Mouse (Mus musculus): ENCODE results near the gene Myo10.
A peak's percentile ranks its signal among the peaks of the same experiment; 100 is the strongest.

The Myo10 gene

DNA sequence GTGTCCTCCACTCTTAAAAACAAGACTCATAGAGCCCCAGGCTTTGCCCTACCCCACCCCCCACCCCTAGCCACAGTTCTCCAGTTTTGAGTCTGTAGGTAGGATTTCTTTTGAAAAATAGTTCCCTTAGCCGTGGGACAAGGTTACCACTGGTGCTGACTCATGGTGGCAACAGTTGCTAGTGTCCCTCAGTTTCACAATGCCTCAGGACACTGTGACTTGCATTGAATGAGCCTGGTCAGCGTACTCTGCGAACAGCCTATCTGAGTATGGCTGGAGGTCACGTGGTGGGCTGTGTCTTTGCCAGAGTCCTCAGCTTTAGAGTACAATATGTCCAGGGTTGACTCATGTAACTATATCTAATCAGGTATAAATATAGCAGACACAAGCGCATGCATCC is 104.5 kb downstream of the Myo10 start:
- no peak for DNase-seq

DNA sequence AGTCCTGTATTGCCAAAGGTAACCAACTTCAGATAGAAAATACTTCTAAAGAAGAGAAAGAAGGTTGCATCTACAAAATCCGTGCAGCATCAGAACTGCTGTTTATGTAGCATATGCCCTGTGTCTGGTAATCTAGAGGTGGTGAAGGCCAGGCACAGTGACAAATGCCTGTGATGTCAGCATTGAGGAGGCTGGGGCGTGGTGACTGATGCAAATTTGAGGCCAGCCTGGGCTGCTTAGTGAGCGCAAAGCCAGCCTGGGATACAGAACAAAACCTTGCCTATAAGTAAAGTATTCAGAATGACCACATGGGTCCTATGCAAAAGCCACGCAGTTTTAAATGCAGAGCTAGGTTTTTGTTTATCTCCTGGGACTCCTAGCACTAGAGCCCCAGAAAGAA is 106.2 kb downstream of the Myo10 start:
- DNase-seq, result no peak

DNA sequence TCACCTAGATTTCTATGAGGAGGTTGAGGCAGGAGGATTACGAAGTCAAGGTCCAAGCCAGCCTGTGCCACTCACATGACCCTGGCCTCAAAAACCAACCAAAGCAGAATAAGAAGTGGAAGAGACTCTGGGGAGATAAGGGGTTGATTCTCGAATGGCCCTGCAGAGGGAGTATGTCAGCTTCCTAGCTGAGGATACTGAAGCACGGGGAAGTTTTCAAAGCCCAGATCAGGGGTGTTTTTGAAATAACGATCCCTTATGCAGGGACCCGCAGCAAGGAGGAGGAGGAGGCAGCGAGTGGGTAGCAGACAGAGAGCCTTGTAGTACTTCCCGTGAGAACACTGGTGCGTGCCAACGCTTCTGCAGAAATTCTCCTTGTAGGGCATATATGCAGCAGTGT is 108.7 kb downstream of the Myo10 start:
- no peak for DNase-seq

DNA sequence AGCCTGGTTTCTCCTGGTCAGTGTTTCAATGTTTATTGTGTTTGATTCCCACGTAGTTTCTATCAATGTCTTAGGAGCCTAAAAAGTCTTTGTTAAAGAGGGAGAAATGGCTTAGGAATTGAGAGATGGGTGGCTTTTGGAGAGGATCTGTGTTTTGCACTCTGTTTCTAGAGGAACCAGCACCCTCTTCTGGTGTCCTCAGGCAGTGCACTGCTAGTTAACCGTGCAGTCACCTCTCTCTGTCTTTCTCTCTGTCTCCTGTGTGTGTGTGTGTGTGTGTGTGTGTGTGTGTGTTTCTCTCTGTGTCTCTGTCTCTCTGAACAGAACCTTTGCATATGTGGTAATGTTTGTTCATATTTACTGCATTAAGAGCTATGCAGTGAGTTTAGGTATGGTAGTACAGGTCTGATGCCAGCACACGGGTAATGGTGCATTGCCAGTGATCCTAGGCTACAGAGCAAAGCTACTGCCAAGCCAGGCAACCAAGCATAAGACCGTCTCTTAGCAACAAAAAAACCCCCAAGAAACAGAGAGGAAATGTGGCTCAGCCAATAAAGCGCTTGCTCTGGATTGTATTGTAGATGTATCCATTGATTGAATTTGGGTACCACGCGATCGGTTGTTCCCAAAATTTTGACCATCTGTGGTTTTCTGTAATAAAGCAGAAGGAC is 110.6 kb downstream of the Myo10 start:
- peak; percentile 75 to 82 for DNase-seq

DNA sequence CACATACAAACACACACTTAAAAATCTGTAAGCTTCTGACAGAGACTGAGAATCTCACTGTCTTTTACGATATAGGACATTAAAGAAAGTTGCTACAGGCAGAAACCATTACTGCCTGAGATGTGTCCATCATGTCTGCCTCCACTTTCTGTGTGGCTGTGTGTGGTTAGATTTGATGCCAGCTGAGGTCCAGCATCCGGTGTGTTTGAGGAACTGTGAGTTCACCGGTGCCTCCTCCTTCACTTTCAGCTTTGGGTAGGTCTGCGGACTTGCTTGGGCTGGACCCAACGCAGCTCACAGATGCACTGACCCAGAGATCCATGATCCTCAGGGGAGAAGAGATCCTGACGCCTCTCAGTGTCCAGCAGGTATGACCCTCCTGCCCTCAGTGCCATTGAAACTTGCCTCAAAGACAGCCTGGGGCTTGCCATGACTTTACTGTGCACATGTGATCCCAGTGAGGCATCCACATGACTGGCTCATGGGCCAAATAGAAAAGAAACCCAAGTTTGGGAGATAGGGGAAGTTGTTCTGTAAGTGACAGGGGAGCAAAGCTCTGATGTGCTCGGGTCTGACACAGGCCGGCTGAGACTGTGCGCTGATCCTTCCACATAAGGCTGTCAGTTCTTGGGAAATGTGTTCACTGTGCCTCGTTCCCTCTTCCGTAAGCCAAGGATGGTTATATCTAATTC is 111.6 kb downstream of the Myo10 start:
- DNase-seq, result no peak

DNA sequence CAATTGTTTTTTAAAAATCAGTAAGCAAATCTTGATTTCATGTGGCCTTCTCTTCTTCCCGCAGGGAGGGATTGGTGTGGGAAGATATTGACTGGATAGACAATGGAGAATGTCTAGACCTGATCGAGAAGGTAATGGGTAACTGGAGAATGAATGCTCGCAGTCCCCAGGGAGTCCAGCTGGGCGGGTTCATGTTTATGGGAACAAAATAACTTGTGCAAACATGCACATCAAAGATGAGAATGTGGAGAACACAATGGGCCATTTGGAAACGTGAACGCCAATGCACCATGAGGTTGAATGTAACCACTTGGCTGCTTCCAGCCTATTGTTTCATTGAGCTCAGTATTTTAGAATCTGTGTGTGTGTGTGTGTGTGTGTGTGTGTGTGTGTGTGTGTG is 114.2 kb downstream of the Myo10 start:
- DNase-seq, result no peak

DNA sequence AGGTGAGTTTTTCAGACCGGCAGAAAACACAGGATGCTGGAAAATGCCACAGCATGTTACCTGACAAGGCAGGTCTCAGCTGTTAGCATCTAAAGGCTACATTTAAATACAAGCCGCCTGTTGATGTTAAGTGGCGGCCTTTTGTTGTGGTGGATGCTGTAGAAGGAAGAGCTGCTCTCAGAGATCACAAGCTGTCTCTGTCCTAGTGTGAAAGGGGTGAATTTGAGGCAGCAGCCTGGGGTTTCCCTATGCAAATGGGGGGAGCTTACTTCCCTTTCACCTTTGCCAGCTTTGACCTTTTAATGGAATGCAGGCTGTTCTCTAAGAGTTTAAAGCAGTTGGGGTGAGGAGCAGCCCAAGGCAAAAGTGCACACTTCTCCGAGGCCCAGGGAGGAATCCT is 117.9 kb downstream of the Myo10 start:
- no peak for DNase-seq

DNA sequence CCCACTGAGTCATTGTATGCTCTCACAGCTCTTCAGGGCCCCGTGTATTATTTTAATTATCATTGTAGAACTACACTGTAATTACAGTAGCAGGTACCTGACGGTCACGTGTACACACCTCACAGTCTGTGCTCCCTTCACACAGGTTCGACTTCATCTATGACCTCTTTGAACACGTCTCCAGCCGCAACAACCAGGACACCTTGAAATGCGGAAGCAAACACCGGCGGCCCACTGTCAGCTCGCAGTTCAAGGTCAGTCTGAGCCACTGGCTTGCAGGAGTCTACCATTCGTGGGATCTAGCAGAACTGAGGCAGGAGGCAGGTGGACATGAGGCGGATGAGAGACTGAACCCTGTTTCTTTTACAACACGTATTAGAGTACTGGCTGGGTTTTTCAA is 119.9 kb downstream of the Myo10 start:
- DNase-seq, result no peak

DNA sequence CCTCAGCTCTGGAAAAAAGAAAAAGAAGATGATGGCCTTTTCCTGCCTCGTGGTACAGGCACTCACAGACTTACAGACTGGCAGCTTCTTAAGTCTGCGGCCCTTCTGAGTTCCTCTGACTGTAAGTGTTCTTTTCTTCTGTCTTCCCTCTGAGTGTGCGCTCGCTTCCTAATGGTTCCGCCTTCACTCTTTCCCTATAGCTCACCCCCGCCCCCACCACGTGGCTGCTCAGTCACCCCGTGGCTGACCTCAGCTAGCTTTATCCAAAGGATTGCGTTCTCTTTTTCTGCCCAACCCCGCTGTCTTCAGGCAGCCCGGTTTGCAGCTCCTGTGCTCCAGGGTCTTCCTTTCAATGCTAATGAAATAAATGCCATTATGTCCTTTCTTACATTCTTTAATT is 129.2 kb downstream of the Myo10 start:
- no peak for DNase-seq

DNA sequence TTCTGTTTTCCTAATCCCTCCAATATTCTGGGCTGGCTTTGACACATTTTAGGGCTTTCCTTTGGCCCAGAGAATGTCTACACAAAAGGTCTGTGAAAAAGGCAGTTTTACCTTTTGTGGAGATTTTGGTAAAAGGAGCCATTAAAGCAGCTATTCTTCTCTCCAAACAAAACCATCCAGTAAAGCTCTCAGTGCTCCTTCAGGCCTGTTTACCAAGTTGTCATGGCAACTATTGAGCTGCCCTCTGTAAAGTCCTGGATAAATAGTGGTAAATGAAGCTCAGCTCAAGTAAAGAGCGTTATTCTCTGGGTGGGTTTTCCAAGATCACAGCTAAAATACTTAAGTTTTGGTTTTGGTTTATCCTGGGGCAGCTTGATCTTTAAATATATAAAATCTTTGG is 130.3 kb downstream of the Myo10 start:
- DNase-seq, result no peak

DNA sequence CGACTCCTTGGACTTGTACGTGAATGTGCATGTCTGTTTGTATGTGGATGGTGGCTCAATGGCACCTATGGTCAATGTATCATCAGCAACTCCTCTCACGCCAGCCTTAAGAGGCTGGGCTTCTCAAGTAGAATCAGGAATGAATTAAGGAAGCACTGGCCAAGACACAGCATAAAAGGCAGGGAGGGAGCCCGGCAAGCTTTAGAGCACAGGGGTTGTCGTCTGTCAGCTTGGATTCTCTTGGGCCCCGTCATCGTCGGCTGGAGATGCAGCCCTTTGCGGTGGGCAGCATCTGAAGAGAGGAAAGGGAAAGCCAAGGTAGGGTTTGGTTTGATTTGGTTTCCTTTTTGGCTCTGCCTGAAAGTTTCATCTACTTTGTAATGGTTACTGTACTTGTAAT is 130.7 kb downstream of the Myo10 start:
- no peak for DNase-seq

DNA sequence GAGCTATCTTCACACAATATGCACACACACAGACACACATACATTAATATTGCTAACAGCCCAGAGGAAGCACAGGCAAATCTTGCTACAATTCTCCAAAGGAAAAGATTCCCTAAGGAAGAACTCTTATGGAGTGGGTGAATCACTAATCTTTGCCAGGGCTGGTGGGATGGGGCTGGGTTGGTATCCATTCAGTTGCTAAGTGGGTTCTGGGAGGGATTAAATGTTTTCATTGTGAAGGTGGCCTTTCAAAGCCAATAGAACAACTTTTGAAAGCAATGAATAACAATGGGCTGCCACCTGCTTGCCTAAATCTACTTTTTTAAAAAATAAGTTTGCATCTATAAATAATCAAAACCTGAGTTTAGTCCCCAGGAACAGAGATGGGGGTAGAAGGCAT is 131.6 kb downstream of the Myo10 start:
- no peak for DNase-seq

DNA sequence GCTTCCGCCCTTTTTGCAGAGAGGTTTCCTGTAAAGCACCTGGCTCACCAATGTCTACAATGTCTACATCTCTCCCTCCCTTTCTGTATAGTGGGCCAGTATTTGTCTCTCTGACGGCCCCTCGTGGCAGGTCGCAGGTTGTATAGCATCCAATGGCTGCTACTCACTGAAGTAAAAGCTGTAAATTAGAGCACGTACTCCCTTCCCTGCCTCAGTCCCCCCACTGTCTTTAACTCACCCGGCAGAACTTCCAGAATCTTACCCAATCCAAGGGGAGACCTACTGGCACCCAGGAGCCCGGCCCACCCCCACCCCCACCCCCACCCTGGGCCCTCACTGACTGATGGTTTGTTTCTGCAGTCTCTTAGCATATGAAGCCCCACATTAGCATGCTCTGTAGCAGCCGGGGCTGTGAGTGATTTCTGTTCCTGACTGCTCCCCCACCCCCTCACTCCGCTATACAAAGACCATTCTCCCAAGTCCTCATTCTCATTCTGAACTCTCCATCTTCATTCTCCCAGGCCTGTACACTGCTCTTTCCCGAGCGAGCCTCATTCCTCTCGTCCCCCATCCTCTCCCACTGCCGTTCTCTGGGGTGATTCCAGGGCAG is 132.1 kb downstream of the Myo10 start:
- no peak for DNase-seq

DNA sequence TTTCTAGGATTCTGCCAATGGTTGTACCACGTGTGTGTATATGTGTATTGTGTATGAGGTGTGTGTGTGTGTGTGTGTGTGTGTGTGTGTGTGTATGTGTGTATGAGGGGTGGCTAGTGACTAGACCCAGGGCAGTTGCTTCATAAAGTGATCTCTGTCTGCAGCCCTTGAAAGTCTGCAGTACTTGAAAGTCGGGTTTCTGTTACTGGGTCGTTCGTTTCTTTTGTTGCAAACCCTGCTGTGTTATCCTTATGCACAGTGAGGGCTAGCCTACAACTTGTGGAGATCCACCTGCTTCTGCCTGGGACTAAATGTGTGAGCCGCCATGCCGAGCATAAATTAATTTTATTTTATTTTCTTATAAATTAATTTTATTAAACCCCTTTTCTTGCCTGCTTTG is 133.2 kb downstream of the Myo10 start:
- DNase-seq, result no peak

DNA sequence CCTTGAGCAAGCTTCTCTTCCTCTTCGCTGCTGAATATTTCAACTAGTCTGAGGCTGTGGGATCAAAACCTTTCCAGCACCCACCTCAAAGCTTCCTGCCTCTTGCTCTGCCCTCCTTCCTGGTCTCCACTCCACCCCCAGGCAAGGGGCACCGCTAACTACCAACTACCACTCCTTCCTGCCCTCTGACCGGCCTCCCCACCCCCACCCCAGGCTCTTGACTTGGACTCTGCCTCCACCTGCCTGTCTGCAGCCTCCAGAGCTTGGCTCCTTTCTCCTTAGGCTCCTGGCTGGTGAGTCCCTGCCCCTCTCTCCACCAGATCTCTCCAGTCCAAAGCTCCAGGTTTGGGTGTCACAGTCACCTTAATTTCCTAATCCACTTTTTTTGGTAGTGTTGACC is 133.7 kb downstream of the Myo10 start:
- DNase-seq, result no peak

DNA sequence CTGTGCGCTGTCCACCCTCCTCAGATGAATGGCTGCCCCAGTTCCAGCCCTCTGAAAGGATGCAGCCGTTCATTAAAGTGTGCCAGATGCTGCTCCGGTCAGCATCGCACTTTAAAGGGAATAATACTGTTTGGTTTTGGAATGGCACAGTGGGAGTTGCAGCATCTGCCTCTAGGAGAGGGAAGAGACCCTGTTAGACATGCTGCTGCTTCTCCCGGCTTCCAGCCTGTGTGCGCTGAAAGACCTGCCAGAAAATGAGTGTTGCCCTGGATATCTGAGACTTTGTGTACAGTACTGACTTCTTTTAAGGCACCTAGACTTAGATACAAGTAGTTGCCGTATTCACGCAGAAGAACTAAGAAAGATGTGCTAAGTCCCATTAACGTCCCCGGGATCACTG is 135.7 kb downstream of the Myo10 start:
- DNase-seq, result no peak

DNA sequence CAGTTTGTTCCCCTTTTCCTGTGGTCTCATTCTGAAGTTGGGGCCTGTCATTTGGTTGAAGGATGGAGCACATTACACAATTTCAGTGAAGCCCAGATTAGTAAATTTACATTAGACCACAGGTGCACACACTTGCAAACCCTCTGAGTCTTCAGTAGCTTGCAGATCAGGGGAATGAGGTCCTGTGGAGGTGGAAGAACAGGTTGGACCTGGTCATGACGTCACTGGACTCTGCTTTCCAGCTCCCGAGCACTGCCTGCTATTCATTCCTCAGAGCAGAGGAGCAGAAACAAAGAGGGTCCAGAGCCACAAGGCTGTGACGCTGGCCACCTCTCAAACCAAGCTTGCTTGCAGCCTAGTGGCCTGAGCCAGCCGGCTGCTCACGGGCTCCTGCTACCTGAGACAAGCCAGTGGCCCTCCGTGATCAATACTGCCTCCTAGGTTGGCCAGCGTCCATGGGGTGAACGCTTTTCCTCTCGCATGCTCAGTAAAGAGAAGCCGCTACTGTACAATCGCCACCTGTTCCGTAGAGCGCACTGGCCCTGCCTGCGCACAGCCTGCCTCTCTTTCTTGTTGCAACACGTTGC is 136.3 kb downstream of the Myo10 start:
- DNase-seq, result peak in 1 of 2 experiments; percentile 30

DNA sequence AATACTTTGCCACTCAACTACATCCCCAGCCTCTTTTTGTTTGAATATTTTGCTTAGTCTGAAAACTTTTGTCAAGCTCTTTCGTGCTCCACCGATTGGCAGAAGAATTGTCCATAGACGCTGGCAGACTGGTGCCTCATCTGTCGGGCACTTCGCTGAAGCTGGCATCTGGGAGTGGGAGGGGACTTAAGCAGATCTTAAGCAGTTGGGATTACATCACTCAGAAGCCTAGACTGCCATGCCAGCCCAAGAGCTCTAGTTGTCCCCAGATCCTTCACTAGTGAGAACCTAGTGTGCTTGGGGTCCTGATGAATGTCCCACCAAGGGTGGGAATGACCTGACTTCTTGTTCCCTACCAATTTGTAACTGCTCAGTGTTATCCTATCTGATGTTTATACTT is 138.0 kb downstream of the Myo10 start:
- no peak for DNase-seq

DNA sequence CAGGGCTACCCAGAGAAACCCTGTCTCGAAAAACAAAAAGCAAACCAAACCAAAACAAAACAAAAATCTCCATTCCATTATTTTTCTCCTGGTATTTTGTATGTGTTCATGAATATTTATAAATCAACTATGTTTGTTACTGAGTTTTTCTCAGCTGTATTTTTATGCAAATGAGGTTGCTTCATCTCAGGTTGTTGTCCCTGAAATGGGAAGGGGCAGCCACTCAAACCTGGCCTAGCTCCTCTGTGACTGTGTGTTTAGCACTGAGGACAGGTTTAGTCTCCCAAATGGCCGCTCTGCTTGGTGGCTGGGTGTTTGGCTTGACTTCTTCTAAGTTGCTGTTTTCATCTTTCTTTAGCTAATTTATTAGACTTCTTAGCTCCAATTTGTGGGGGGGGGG is 138.7 kb downstream of the Myo10 start:
- no peak for DNase-seq

DNA sequence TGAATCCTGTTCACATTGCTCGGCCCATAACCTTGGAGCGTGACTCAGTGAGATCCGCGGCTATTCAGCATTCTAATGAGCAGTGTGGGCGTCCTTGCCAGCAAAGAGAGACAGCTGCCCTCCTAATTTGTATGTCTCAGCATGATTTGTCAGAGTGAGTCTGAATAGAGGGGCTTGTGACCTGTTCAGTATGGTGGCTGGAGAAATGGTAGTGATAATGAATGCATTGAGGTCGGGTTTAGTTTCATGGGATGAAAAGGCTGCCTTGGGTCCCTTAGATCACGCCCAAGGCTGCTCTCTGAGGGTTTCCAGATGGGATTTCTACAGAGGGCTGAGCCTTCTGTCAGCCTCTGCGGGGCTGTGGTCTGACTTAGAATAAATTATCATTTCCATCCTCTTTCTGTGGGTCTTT is 139.5 kb downstream of the Myo10 start:
- DNase-seq, result no peak

DNA sequence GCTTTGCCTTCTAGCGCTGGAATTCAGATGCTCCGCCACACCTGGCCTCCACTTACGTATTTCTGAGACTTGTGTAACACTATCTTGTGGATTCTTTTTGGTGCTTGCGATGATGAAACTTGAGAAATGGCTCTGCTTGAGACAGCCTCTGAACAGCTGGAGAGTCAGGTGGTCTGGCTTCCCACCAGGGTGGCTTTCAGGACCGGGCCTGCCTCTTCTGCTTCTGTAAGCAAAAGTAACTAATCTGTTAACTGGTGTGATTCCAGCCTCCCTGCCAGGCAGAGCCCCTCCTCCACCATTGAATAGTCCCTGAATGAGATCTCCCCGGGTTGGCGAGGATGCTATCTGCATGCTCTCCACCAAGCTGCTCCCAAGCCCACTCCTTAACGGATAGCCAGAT is 140.0 kb downstream of the Myo10 start:
- peak in 1 of 2 experiments; percentile 35 for DNase-seq

DNA sequence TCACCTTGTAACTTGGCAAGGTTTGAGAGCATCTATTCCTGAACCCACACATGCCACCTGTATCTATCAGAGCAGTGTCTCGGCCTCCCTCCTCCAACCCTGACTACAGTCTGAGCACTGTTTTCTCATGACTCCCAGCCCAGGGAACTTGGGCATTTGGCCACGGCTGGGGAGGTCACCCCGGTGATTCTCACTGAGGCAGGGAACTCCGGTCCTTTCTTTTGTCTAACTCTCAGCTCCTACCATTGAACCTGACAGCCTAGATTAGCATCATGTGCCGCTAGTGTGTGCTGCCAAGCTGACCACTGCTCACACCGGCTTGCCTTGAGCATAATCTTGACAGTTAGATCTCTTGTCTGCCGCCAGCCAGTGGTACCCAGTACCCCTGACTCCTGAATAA is 140.8 kb downstream of the Myo10 start:
- no peak for DNase-seq

DNA sequence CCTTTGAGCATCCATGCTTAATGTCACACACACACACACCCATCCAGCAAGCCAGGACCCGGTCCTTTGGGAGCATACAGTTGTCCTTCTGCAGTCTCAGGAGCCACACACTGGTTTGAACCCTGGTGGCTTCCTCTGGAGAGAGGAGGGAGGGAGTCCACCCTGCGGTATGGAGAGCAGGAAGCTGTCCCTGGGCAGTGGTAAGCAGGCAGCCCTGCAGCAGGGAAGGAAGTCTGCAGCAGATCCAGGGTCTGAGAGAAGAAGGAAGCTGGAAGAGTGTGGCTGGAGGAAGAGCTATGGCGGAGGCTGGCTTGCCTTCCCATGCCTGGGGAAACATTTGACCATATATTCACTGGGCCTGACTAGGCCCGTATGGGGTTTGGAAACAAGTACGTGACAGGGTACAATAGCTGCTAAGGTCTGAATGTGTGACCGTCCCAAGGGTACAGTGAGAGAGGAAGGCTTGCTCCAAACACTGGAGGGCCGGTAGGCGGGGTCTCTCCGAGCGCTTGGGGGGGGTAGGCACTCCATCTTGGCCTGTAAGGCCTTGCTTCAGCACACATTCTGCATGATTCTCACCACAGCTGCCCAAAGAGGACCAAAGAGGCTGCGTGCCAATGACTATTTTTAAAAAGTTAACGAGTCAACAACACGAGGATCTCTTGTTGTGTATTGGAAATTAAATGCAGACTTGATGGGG is 142.5 kb downstream of the Myo10 start:
- no peak for DNase-seq

DNA sequence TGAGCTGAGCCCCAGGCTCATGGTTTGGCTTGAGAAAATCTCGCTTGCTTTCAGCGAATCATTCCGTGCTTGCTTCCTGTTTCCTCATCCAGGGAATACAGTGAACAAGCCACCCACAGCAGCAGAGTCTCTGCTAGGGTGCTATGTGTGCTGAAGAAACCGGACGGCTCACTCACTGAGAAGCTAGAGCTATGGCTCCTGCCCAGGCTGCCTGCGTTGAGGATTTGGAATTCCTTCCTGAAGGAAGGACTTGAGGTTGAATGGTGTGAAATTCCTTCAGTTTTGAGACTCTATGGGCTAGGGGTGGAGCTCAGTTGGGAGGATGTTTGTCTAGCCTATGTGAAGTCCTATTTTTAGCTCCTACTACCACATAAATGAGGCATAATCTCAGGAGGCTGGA is 145.5 kb downstream of the Myo10 start:
- DNase-seq, result no peak
